Mouse (Mus musculus) megakaryocyte, embryonic 14.5 days (primary cell): ENCODE data around the gene Apoa2.

Experiments used
- FLI1 ChIP-seq: IDR thresholded peaks from 2 replicates; pipeline ENCODE4 v1.6.1; 2012; ENCODE audit warnings: low read length, inconsistent platforms, mixed read lengths
- GATA1 ChIP-seq: IDR thresholded peaks from 3 replicates; pipeline ENCODE4 v1.6.1; 2012; ENCODE audit warnings: mixed read lengths, low read length, inconsistent platforms, borderline replicate concordance

- TF ChIP-seq GATA1 (no peak), FLI1 (no peak)
Observed at GRCm38 (mm10) chr1:171193093-171193840, 31.6 kb upstream of the Apoa2 start.
